Mouse (Mus musculus) gastrocnemius, postnatal 10 days (tissue): ENCODE results near the gene Zfp12. TPM values are rescaled to one million over a fixed set of nuclear protein-coding genes. Genes with fewer than 3 reads are reported as not detected.

Experiments
- DNase-seq: peaks from one replicate; pipeline ENCODE4 v3.0.0; 2021; ENCODE audit warnings: mixed read lengths
- total RNA-seq, 2 experiments: library from RNA; stranded (reverse); gene quantifications; 2 replicates each; pipeline ENCODE4 v1.2.3; 2021

The Zfp12 gene
- total RNA-seq, 2 experiments from 2014 or later = 10.5 to 11.6 TPM

- no peak for DNase-seq
Measured at GRCm38 (mm10) chr5:143266794-143267193, 31.8 kb downstream of the Zfp12 start.

DNA sequence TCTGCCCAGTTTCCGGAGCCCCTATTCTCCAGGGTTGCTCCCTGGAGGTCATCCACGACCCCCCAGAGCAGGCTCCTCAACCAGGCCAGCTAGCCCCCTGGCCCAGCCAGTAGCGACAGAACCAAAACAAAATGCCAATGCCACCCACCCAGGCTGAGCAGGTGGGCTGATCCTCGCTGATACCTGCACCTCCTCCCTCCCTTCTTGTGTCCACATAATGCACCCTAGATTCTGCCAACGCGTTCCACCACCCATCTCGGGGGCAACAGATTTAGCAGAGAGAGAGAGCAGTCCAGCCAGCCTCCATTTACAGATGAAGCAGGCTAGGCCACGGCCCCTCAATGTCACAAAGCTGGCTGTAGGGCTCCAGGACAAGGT is 34.0 kb downstream of the Zfp12 start:
- DNase-seq = no peak

DNA sequence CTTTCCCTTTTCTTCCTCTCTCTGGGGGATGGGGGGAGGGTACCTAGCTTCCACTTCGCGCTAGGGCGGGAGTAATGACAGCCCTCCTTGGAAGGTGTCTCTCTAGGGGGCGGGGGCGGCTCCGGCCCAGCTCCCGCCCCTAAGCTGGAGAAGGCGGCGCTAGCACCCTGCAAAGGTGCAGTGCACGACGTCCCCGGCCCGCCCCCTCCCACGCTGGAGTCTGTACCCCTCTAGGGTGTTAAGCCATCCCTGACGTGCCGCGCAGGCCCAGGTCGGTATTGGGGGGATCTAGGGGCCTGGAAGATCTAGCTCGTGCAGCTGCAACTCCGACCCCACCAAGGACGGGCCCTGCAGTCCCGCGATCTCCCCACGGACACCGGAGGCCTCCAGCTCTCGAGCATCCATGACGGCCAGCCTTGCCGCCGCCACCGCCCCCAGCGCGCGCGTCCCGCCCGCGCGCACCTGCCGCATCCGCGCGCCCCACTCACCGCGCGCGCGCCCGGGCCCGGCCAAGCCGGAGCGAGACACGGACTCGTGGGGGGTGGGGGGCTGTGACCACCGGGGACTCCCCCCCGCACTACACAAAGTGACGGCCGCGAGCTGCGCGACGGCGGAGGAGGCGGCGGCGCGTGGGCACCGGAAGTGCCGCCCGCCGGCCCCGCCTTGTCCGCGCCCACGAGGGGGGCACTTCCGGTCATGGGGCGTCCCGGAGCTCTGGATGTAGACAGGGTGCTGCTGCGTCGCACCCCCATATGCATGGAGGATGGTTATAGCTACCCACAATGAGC is 34.6 kb downstream of the Zfp12 start, which contains the start of gene Zfp316:
Gene Zfp316 (minus strand): TSS at position 660 of the 788 bp plus-strand sequence.
- DNase-seq = peak; percentile 73

- no peak for DNase-seq
Measured at GRCm38 (mm10) chr5:143270151-143270519, 35.2 kb downstream of the Zfp12 start.

GRCm38 (mm10) chr5:143271642-143272041 is 36.7 kb downstream of the Zfp12 start:
- DNase-seq = no peak

DNA sequence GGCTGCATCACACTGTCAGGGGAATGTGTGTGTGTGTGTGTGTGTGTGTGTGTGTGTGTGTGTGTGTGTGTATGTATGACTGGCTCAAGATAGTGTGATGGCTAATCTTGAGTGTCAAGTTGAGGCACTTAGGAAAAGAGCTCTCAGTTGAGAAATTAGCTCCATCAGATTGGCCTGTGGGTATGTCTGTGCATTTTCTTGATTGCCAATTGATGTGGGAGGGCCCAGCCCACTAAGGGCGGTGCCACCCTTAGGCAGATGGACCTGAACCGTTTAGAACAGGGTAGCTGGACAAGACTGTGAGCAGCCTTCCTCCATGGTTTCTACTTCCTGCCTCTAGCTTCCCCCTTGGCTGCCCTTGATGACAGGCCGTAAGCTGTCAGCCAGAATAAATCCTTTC is 37.1 kb downstream of the Zfp12 start:
- DNase-seq = no peak

DNA sequence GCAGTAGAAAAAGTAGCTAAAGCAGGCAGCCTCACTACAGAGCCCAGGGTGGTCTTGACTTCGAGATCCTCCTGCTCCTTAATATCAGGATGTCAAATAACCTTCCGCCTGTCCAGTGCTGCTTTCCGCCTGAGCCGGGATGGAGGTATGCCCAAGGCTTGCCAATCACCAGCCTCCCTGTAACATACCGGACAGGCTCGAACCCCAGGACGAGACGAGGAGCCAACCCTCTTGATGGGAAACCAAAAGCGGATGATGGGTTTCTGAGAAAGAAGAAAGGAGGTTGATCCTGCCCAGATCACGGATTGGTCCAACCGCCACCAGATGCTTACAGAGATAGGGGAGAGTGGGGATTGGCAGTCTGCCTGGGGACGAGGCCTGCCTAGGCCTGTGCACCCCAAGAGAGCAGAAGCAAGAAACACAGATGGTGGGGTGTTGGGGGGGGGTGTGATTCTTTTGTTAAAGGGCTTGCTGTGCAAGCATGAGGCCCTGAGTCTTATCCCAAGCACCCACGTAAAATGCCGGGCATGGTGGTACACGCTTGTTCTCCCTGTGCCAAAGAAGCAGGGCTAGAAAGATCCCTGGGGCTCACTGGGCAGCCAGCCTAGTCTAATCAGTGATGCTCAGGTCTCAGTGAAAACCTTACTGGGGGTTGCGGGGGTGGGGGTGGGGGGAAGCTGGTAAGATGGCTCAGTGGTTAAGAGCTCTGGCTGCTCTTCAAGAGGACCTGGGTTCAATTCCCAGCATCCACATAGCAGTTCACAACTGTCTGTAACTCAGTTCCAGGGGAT is 37.8 kb downstream of the Zfp12 start:
- DNase-seq = no peak

GRCm38 (mm10) chr5:143275761-143276160 is 40.8 kb downstream of the Zfp12 start:
- no peak for DNase-seq

DNA sequence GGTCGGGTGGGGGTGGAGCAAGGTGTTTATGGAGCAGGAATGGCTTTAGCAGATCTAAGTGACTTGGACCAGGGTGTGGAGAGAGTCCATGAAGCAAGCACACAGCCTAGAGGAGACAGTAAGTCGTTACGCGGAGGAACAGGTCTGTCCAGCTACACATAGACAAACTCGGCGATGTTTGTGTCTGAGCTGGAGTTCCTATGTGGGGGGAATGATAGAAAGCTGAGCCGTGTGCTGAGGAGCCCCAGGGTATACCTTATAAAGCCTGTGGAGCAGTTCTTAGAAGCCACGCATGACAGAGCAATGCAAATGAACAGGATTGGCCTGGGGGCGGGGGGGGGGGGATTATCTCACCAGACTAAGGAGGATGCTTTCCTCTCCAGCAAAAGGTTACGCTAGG is 44.3 kb downstream of the Zfp12 start:
- no peak for DNase-seq

DNA sequence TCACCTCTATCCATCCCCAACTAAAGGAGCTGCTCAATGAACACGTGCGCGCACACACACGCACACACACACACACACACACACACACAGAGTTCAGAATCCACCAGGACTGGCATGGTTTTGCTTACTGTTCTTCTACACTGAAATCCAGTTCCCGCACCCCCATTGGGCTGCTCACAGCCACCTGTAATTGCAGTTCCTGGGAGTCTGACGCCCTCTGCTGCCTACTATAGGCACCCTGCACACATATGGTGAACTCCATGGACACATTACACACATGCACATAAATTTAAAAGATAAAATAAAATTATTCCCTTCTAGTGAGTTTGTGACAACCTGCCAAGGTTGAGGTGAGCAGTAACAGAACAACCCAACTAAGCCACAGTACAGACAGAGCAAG is 49.8 kb downstream of the Zfp12 start:
- DNase-seq = no peak

- no peak for DNase-seq
Measured at GRCm38 (mm10) chr5:143287774-143288328, 52.9 kb downstream of the Zfp12 start.

DNA sequence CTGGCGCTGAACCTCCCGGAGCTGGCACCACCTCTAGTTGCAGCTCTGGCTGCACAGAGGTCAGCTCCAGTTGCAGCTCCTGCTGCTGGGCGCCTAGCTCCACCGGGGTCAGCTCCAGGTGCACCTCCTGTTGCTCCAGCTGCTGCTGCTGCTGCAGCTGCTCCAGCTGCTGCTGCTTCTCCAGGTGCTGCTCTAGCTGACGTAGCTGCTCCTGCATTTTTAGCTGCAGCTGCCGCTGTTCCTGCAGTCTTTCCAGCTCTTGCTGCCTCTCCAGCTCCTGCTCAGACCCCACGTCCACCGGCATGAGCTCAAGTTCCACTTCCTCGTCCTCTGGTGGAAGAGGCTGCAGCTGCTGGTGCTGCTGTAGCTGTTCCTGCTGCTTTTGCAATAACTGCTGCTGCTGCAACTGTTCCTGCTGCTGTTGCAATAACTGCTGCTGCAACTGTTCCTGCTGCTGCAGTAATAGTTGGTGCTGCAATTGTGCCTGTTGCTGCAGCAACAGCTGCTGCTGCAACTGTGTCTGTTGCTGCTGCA is 53.5 kb downstream of the Zfp12 start:
- no peak for DNase-seq

DNA sequence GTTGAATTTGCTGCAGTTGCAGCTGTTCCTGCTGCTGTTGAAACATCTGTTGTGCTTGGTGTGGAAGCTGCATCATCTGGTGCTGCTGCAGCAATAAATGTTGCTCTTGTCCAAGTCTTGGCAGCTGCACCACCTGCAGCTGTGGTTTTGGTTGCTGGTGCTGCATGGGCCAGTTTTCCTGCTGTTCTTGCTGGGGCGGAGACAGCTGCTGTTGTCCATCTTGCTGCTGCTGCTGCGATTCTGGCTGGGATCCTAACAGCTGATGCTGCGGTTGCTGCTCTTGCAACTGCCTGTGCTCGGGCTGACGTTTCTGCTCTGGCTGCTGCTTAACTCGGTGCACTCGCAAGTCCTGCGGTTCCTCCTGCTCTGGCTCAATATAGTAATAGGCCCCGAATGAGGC is 54.3 kb downstream of the Zfp12 start:
- DNase-seq = no peak

GRCm38 (mm10) chr5:143292879-143293278 is 57.9 kb downstream of the Zfp12 start:
- no peak for DNase-seq

- DNase-seq = peak; percentile 16
Measured at GRCm38 (mm10) chr5:143293404-143293803, 58.4 kb downstream of the Zfp12 start, which contains the start of gene Zfp853. Gene Zfp853 (minus strand): TSS chr5:143293623.

DNA sequence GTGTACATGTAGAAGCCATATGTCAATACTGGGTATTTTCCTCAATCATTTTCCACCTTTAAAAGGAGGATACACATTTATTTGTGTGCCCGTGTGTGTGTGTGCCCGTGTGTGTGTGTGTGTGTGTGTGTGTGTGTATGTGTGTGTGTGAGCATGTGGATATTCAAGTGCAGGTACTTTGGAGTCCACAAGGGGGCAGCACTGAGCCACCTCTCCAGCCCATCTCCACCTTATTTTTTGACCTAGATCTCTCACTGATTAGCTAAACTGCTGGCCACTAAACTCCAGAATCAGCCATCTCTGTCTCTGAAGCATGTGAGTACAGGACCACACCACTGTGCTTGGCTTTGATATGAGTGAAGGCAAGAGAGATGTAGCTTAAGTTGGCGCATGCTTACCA is 59.9 kb downstream of the Zfp12 start:
- no peak for DNase-seq

- no peak for DNase-seq
Measured at GRCm38 (mm10) chr5:143295330-143295729, 60.4 kb downstream of the Zfp12 start.

- DNase-seq = no peak
Measured at GRCm38 (mm10) chr5:143297986-143298385, 63.0 kb downstream of the Zfp12 start.

GRCm38 (mm10) chr5:143298391-143298790 is 63.4 kb downstream of the Zfp12 start:
- DNase-seq = no peak
